Mouse (Mus musculus) activated CD4-positive, CD25-positive, alpha-beta regulatory T cell, adult 4 months (primary cell): Measurements from ENCODE around the gene Kdm4d. TPM values are rescaled to one million over a fixed set of nuclear protein-coding genes. Genes with fewer than 3 reads are reported as not detected.
"Not testable (repeated sequence)": the region's sequence is repeated elsewhere in the genome, so short reads cannot be mapped to it uniquely, and the experiment has no call there.

Experiments
- ATAC-seq: one replicate; pipeline ENCODE4 v1.8.0; 2017
- polyA plus RNA-seq, 2 experiments: library from polyadenylated mRNA; unstranded; fragments of 100-300 nt; shearing (Covaris generic); gene quantifications; one replicate each; pipeline ENCODE4 v1.2.1; 2017

The Kdm4d gene
- 1 to 10 TPM; 1.8 to 2.7 TPM for polyA plus RNA-seq

DNA sequence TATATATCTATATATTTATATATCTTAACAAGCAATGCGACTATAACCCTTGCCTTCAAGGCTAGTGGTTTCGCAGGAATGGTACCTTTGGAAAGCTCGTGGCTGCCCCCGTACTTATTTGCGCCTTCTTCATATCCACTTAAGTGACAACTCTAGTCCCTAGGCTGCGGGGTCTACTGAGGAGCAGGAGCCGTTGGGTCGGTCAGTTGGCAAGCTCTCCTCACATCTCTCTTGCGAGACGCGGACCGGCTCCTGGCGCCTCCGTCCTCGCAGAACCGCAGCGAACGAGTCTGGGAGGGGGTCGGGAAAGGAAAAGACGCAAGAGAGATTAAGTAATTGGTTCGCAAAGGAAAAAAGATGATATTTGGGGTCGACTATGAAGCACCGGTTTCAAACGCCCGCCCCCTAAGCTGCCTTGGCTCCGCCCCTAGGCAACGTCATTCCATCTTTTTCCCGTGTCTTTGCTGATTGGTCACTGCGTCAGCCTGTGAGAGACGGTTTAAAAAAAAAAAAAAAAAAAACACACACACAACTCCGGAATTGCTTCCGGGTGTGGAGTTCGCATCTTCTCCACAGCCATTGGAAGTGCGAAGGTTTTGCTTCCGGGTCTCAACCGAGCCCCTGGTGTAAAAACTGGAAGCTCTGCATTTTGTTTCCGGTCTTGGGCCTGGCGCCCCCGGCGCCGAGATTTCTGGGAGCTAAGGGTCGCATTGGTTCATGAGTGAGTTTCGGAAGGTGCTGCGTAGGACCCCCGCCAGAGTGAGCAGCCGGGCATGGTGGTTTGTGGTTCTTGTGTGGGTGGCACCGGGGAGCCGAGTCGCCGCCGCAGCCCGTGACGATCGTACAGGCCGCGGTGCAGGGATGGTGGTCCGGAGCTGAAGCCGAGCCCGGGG, at the start of gene Kdm4d, which contains the start of gene Cwc15:
Kdm4d (minus strand) TSS at position 460 of the 893 bp plus-strand sequence.
Cwc15 (plus strand) TSS at position 595 of the 893 bp plus-strand sequence.
- ATAC-seq: peak; percentile 66

DNA sequence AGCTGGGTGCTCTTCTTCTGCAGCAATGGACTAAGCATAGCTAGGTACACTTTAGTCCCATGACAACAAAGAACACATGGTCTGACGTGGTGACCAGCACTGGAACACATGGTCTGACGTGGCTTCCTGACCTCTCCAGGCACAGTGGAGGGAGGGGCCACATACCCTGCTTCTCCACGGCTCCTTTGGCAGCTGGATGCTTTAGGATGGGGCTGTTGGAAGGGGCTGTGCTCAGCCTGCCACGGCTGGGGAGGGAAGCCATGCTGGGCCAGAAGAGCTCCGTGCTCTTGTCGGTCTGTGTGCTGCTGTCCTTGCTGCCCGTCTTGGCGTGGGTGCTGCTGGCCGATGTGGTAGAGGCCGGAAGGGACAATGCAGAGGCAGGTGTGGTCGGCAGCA, 48.1 kb upstream of the Kdm4d start:
- ATAC-seq: no peak

- no peak for ATAC-seq
Observed at GRCm38 (mm10) chr9:14547584-14548365, 47.5 kb upstream of the Kdm4d start.

DNA sequence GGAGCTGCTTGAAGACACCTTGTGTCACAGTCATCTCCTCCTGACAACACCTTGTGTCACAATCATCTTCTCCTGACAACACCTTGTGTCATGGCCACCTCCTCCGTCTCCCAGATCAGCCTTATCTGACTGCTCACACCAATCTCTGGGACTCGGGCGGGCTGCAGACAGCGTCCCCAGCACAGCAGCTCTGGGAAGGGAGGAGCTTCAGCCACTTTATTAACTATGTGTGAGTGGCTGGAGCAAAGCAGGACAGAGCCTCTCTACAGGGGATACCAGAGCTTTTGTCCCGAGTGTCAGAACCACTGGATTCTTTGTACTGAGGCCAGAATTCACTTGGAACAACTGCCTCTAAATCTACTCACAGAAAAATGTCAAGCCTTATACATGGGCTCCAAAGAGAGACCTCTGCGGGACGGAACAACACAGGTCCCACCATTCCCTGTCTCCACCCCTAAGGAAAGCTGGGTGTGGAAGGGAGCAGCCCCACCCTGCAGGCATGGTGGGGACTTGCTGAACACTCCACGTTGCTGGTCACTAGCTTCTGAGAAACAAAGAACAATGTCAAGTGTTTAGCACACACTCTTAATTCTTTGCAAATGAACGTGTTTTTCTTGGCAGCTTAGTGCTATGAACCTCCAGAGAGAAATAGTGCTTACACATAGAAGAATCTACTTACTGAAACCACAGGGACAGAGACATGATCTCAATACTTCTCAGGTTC, 43.9 kb upstream of the Kdm4d start:
- no peak for ATAC-seq

DNA sequence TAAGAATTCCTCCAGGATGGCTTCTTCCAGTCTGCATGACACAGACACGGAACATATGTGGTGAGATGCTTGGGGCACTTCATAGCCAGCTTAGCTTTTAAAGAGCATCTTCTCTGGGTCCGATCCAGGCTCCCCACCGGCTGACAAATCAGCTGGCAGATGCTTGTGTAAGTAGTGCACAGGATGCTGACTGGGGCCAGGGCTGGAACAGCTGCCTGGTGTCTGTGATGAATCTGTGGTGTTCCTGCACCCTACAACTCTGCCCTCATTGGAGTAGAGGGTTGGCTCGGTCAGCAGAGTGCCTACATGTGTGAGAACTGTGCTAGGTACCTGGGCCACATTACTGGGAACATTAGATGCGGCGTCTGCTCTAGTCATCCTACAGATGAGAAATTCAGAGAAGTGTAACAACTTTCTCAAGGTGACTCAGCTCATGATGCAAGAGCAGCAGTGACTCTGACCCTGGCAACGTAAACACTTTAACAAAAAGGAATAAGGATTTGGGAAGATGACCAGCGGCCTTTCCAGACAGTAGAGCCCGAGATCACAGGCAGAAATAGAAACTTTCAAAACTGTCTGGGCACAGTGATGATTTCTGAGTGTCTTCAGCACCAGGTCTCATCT, 34.7 kb upstream of the Kdm4d start:
- no peak for ATAC-seq

DNA sequence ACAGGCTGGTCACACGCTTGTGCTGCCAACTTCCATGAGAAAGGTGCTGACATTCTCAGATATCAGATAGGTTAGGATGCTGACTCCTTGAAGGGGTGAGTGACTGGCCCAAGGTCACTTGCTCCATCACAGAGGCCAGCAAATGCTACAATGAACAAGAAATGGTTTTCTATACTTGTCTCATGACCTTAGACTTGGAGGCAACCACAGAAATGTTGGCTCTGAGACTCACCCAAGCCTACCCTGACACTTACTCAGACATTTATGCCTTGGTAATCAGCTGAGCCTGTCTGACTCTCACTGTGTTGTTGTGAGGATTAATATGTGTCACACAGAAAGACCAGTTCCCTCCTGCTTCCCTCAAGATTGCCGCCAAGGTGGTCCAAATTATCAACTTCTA, 33.4 kb upstream of the Kdm4d start:
- no peak for ATAC-seq

GRCm38 (mm10) chr9:14532283-14532682, 32.0 kb upstream of the Kdm4d start:
- ATAC-seq: no peak

- no peak for ATAC-seq
Observed at GRCm38 (mm10) chr9:14530004-14530403, 29.7 kb upstream of the Kdm4d start.

- ATAC-seq: peak; percentile 75
Observed at GRCm38 (mm10) chr9:14523408-14524043, 23.2 kb upstream of the Kdm4d start.

DNA sequence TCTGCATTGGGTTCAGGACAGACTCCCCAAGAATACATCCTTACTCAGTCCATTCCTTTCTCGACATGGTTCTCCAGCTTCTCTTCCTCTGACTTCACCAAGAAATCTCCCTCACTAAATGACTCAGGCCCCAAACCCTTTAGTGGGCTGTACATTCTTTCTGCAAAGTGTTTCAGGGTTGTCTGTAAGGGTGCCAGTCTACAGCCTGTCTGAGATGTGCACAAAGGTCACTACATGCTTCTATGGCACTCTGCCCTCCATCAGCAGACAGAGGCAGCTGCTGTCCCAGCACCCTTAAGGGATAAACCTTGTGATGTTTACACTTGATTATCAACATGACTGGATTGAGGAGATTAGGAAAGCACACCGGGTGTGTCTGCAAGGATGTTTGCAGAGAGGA, 21.4 kb upstream of the Kdm4d start:
- ATAC-seq: no peak

- no peak for ATAC-seq
Observed at GRCm38 (mm10) chr9:14520971-14521670, 20.8 kb upstream of the Kdm4d start.

- ATAC-seq: no peak
Observed at GRCm38 (mm10) chr9:14518105-14518504, 17.8 kb upstream of the Kdm4d start.

DNA sequence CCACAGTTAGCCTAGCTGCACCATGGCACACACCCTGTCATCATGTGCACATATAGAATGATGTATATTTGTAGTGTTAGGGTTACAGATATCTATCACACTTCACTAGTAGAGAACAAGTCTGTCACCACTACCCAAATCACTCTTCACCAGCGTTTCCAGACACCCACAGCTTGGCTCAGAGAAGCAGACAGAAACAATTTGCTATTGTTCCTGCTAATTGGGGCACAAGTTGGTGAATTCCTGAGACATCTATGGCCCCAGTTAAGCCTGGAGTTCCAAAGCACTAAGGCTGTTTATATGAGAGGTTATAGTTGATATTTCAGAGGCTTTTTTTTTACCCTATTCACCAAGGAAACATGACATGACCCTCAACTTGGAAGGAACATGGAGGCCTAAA, 17.0 kb upstream of the Kdm4d start:
- ATAC-seq: no peak

- no peak for ATAC-seq
Observed at GRCm38 (mm10) chr9:14512633-14513445, 12.6 kb upstream of the Kdm4d start.

GRCm38 (mm10) chr9:14500916-14501424, 688 bp upstream of the Kdm4d start:
- ATAC-seq: no peak

GRCm38 (mm10) chr9:14498896-14499705, 1.2 kb downstream of the Kdm4d start:
- peak; percentile 66 for ATAC-seq

- not testable (repeated sequence) for ATAC-seq
Observed at GRCm38 (mm10) chr9:14463668-14464067, 36.6 kb downstream of the Kdm4d start.

GRCm38 (mm10) chr9:14462536-14462935, 37.7 kb downstream of the Kdm4d start:
- not testable (repeated sequence) for ATAC-seq

DNA sequence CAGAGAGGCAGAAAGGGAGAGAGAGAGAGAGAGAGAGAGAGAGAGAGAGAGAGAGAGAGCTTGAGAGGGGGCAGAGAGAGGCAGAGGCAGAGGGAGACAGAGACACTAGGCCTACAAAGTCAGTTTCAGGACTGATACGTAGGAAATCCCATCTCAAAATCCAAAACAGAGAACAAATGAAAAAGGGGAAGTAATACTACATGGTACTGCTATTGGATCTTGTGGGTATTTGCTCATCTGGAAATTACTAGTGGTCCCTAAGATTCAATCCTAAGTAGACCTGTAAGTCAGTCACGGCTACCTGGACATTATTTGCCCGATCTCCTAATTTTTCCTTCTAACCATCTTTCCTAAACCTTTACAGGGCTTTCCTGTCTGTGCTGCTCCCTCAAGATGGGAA, 44.0 kb downstream of the Kdm4d start:
- no peak for ATAC-seq
